Mouse (Mus musculus): ENCODE results near the gene Hacd2. TPM values are rescaled to one million over a fixed set of nuclear protein-coding genes. Genes with fewer than 3 reads are reported as not detected.
A peak's percentile ranks its signal among the peaks of the same experiment; 100 is the strongest.

The Hacd2 gene
- polyA plus RNA-seq, 1 experiment from 2014 or later, result 69.8 TPM

- DNase-seq (ENCODE audit: extremely low spot score, low spot score), result no peak
- Histone ChIP-seq H3K36me3 (replicated peaks) (no peaks in the 10 kb centered on the region), H3K9me3 (no peaks in the 10 kb centered on the region), H3K27me3 (ENCODE audit: poor library complexity, severe bottlenecking) (peaks cover 3% of the 10 kb centered on the region; the same call in 1 of the 2 replicates), H3K4me1 (peaks cover 20% of the 10 kb centered on the region; the same call in 1 of the 2 replicates), H3K4me3 (no peak overlapping the region), H3K27ac (no peak overlapping the region)
- WGBS, result 82% methylated on average over 9 of the region's 9 CpGs
Observed at GRCm38 (mm10) chr16:34994641-34995141, 27.5 kb upstream of the Hacd2 start.

- Histone ChIP-seq H3K27ac (no peak overlapping the region), H3K9me3 (no peaks in the 10 kb centered on the region), H3K27me3 (ENCODE audit: poor library complexity, severe bottlenecking) (peaks cover 17% of the 10 kb centered on the region), H3K4me1 (peaks cover 30% of the 10 kb centered on the region), H3K36me3 (replicated peaks) (no peaks in the 10 kb centered on the region), H3K4me3 (no peak overlapping the region)
- WGBS, result 80% methylated on average over 5 of the region's 5 CpGs
- no peak for DNase-seq (ENCODE audit: extremely low spot score, low spot score)
Observed at GRCm38 (mm10) chr16:34996133-34996532, 26.1 kb upstream of the Hacd2 start.

GRCm38 (mm10) chr16:34997052-34997451 is 25.2 kb upstream of the Hacd2 start:
- H3K27me3 ChIP-seq (ENCODE audit: poor library complexity, severe bottlenecking), result peaks cover 21% of the 10 kb centered on the region
- WGBS, result 71% methylated on average over 4 of the region's 4 CpGs
- peaks cover 35% of the 10 kb centered on the region for H3K4me1 ChIP-seq
- H3K27ac ChIP-seq, result no peak overlapping the region
- no peak overlapping the region for H3K4me3 ChIP-seq
- no peak for DNase-seq (ENCODE audit: extremely low spot score, low spot score)
- no peaks in the 10 kb centered on the region for H3K9me3 ChIP-seq
- H3K36me3 ChIP-seq (replicated peaks), result no peaks in the 10 kb centered on the region

GRCm38 (mm10) chr16:34997576-34997975 is 24.7 kb upstream of the Hacd2 start:
- Histone ChIP-seq H3K4me1 (peaks cover 35% of the 10 kb centered on the region), H3K9me3 (no peaks in the 10 kb centered on the region), H3K27me3 (ENCODE audit: poor library complexity, severe bottlenecking) (peaks cover 21% of the 10 kb centered on the region), H3K36me3 (replicated peaks) (no peaks in the 10 kb centered on the region), H3K27ac (no peak overlapping the region), H3K4me3 (no peak overlapping the region)
- WGBS, result 78% methylated on average over 10 of the region's 10 CpGs
- no peak for DNase-seq (ENCODE audit: extremely low spot score, low spot score)

GRCm38 (mm10) chr16:34999016-34999415 is 23.2 kb upstream of the Hacd2 start:
- Histone ChIP-seq H3K9me3 (no peaks in the 10 kb centered on the region), H3K27me3 (ENCODE audit: poor library complexity, severe bottlenecking) (peaks cover 21% of the 10 kb centered on the region), H3K36me3 (replicated peaks) (no peaks in the 10 kb centered on the region), H3K4me3 (no peak overlapping the region), H3K4me1 (peaks cover 35% of the 10 kb centered on the region), H3K27ac (no peak overlapping the region)
- 90% methylated on average over 3 of the region's 3 CpGs for WGBS
- DNase-seq (ENCODE audit: extremely low spot score, low spot score), result no peak

GRCm38 (mm10) chr16:34999986-35000385 is 22.2 kb upstream of the Hacd2 start:
- no peaks in the 10 kb centered on the region for H3K9me3 ChIP-seq
- H3K4me3 ChIP-seq, result no peak overlapping the region
- peaks cover 28% of the 10 kb centered on the region for H3K4me1 ChIP-seq
- no peaks in the 10 kb centered on the region for H3K36me3 ChIP-seq (replicated peaks)
- H3K27ac ChIP-seq, result no peak overlapping the region
- H3K27me3 ChIP-seq (ENCODE audit: poor library complexity, severe bottlenecking), result peaks cover 21% of the 10 kb centered on the region
- no peak for DNase-seq (ENCODE audit: extremely low spot score, low spot score)
- WGBS, result 49% methylated on average over 11 of the region's 11 CpGs

GRCm38 (mm10) chr16:35000923-35001560 is 21.2 kb upstream of the Hacd2 start:
- H3K4me3 ChIP-seq, result peak overlapping the region; percentile 31
- no peak for DNase-seq (ENCODE audit: extremely low spot score, low spot score)
- peaks cover 21% of the 10 kb centered on the region for H3K27me3 ChIP-seq (ENCODE audit: poor library complexity, severe bottlenecking)
- H3K9me3 ChIP-seq, result no peaks in the 10 kb centered on the region
- WGBS, result 6% methylated on average over 10 of the region's 10 CpGs
- H3K36me3 ChIP-seq (replicated peaks), result no peaks in the 10 kb centered on the region
- H3K27ac ChIP-seq, result 0 out of 2 replicates have a peak overlapping the region, but pooled peaks have one; percentile 27
- peaks cover 28% of the 10 kb centered on the region for H3K4me1 ChIP-seq

GRCm38 (mm10) chr16:35004356-35004755 is 17.9 kb upstream of the Hacd2 start:
- H3K27me3 ChIP-seq (ENCODE audit: poor library complexity, severe bottlenecking), result peaks cover 21% of the 10 kb centered on the region
- H3K4me1 ChIP-seq, result peaks cover 15% of the 10 kb centered on the region
- no peaks in the 10 kb centered on the region for H3K9me3 ChIP-seq
- no peaks in the 10 kb centered on the region for H3K36me3 ChIP-seq (replicated peaks)
- H3K27ac ChIP-seq, result no peak overlapping the region
- no peak overlapping the region for H3K4me3 ChIP-seq
- DNase-seq (ENCODE audit: extremely low spot score, low spot score), result no peak
- WGBS, result 70% methylated on average over 5 of the region's 5 CpGs

GRCm38 (mm10) chr16:35004756-35005155 is 17.5 kb upstream of the Hacd2 start:
- H3K9me3 ChIP-seq, result no peaks in the 10 kb centered on the region
- DNase-seq (ENCODE audit: extremely low spot score, low spot score), result no peak
- 94% methylated on average over 2 of the region's 2 CpGs for WGBS
- H3K4me3 ChIP-seq, result no peak overlapping the region
- no peaks in the 10 kb centered on the region for H3K36me3 ChIP-seq (replicated peaks)
- peaks cover 15% of the 10 kb centered on the region for H3K4me1 ChIP-seq
- H3K27me3 ChIP-seq (ENCODE audit: poor library complexity, severe bottlenecking), result peaks cover 18% of the 10 kb centered on the region
- H3K27ac ChIP-seq, result no peak overlapping the region

- H3K36me3 ChIP-seq (replicated peaks), result no peaks in the 10 kb centered on the region
- no peak overlapping the region for H3K27ac ChIP-seq
- peaks cover 3% of the 10 kb centered on the region; the same call in 1 of the 2 replicates for H3K27me3 ChIP-seq (ENCODE audit: poor library complexity, severe bottlenecking)
- WGBS, result 91% methylated on average over 5 of the region's 5 CpGs
- no peak for DNase-seq (ENCODE audit: extremely low spot score, low spot score)
- no peaks in the 10 kb centered on the region for H3K9me3 ChIP-seq
- peaks cover 4% of the 10 kb centered on the region for H3K4me1 ChIP-seq
- no peak overlapping the region for H3K4me3 ChIP-seq
Observed at GRCm38 (mm10) chr16:35006251-35006650, 16.0 kb upstream of the Hacd2 start.

GRCm38 (mm10) chr16:35007361-35007760 is 14.9 kb upstream of the Hacd2 start:
- no peaks in the 10 kb centered on the region for H3K4me1 ChIP-seq
- DNase-seq (ENCODE audit: extremely low spot score, low spot score), result no peak
- no peak overlapping the region for H3K27ac ChIP-seq
- 62% methylated on average over 1 of the region's 1 CpGs for WGBS
- no peaks in the 10 kb centered on the region for H3K9me3 ChIP-seq
- no peaks in the 10 kb centered on the region for H3K36me3 ChIP-seq (replicated peaks)
- no peaks in the 10 kb centered on the region for H3K27me3 ChIP-seq (ENCODE audit: poor library complexity, severe bottlenecking)
- no peak overlapping the region for H3K4me3 ChIP-seq

GRCm38 (mm10) chr16:35008447-35008846 is 13.8 kb upstream of the Hacd2 start:
- H3K36me3 ChIP-seq (replicated peaks), result no peaks in the 10 kb centered on the region
- H3K27me3 ChIP-seq (ENCODE audit: poor library complexity, severe bottlenecking), result no peaks in the 10 kb centered on the region
- no peak overlapping the region for H3K4me3 ChIP-seq
- no peak overlapping the region for H3K27ac ChIP-seq
- H3K9me3 ChIP-seq, result no peaks in the 10 kb centered on the region
- no peak for DNase-seq (ENCODE audit: extremely low spot score, low spot score)
- no peaks in the 10 kb centered on the region for H3K4me1 ChIP-seq

- H3K27me3 ChIP-seq (ENCODE audit: poor library complexity, severe bottlenecking), result peaks cover 21% of the 10 kb centered on the region
- no peak overlapping the region for H3K4me3 ChIP-seq
- DNase-seq (ENCODE audit: extremely low spot score, low spot score), result no peak
Observed at GRCm38 (mm10) chr16:35013501-35013900, 8.7 kb upstream of the Hacd2 start.

More at GRCm38 (mm10) chr16:35013501-35013900, 8.7 kb upstream of the Hacd2 start:
- Histone ChIP-seq H3K27ac (no peak overlapping the region), H3K9me3 (no peaks in the 10 kb centered on the region), H3K4me1 (no peaks in the 10 kb centered on the region), H3K36me3 (replicated peaks) (no peaks in the 10 kb centered on the region)
- 87% methylated on average over 2 of the region's 2 CpGs for WGBS
